Mouse (Mus musculus) skeletal muscle tissue, adult 2 months (tissue): ENCODE measurements at regions not wholly inside any gene's neighbourhood (a gene's known extent, or its start where the extent isn't known, plus 50 kb on each side); places are given as distances from the start of the nearest gene placed in this dataset.

Experiments
- DNase-seq: peaks from one replicate; pipeline ENCODE4 v3.0.0-alpha.2; 2012; ENCODE audit warnings: low read depth, low spot score

DNA sequence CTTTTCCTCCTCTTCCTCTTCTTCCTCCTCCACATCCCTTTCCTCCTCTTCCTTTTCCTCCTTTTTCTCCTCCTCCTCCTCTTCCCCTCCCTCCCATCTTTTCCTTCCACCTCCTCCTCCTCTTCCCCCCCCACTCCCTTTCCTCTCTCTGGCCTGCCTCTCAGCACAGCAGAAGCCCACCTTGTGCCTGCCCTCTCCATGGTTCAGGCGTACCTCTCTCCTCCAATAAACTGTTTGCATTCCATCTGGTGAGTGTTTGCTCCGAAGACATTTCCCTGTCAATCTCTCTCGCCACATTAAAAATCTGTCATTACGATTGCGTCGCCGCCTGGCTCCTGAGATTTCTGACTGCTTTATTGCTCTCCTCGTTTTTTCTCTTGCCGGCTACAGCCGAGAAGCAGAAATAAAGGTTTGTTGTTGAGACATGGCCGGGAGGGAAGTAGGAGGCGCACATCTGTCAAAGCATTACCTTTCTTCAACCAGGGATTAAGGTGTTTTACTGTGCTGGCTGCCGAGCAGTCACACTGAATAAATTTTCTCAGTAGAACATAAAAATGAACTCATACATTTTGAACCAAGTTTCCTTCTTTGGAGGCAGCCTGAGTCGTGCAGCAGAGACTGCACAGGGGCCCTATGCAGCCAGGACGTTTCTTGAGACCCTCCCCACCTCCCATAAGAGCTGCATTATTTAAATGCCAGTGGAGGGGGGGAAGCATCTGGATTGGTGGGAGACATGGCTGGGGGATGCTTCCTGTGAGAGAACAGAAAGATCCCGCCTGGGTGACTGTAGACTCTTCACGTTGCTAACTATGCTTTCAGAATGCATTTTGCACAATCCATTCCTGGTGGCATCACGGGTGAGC lies 376.3 kb upstream of the 3110018I06Rik start:
- no peak for DNase-seq

- DNase-seq = no peak
Observed at GRCm38 (mm10) chr12:107118364-107118763, 370.1 kb upstream of the 3110018I06Rik start.

GRCm38 (mm10) chr12:107119076-107119475 lies 369.4 kb upstream of the 3110018I06Rik start:
- DNase-seq = no peak

DNA sequence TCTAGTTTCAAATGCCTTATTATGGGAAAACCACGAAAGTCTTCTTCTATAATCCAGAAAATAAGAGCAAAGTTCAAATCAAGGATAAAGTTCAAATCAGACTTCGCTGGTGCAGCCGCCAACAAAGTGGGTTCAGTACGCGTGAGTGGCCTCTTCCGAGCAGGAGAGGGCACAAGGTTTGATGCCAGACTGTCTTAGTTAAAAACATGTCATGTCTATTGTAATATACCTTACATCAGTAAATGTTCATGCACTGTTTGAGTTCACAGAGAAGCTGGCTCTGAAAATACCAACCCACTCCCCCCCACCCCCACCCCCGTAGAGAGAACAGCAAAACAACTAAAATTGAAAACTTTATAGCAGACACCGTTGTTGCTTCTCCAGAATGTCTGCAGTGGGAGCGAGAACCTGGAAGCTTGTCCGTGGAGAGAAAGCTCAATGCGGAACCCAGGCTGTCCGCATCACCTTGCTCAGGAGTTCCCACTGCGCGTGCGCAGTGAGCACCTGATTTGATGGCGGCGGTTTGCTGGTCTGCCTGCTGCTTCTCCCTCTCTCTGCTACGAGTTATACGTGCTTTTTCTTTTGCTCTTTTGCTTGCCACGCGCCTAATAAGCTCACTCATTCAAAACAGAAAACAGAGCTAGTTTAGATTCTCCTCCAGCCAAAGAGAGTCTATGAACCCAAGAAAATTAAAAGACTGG lies 367.8 kb upstream of the 3110018I06Rik start:
- DNase-seq = no peak

GRCm38 (mm10) chr12:107121990-107122389 lies 366.4 kb upstream of the 3110018I06Rik start:
- DNase-seq = no peak

DNA sequence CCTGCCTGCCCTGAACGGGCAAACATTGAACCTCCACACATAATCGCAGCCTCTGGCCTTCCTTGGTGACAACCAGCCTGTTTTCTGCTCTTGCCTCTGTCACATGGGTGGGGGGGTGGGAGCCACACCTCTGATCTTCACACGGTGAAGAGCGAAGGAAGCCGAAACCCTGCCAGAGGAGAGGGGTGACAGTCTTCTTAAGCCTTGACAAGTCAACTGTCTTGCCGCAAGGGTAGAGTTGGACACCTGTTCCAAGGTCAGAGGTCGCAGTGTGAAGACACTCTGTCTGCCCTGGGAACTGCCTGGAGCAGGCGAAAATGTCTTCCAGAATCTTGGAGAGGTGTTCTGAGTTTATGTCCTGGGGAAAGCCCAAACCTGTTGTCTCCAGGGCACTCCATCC lies 364.8 kb upstream of the 3110018I06Rik start:
- no peak for DNase-seq

- no peak for DNase-seq
Observed at GRCm38 (mm10) chr12:107124263-107124885, 364.1 kb upstream of the 3110018I06Rik start.

DNA sequence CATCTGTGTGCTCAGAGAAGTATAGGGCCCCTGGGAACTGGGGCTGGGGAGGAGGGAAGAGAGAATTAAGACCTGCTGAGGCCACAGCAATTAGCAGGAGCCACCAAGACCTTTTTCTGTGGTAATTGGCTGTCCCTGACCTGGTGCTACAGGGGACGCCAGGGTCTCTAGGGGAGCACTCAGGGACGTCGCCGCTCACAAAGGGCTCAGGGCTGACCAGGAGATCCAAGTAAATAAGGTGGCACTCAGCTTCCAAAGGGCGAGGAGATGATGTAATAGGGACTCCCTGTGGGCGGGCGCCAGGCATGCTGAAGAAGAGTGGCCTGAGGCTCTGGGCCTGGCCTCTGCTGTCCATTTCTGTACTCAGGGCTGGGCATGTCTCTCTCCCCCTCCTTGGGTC lies 363.2 kb upstream of the 3110018I06Rik start:
- no peak for DNase-seq

GRCm38 (mm10) chr12:107126056-107126455 lies 362.4 kb upstream of the 3110018I06Rik start:
- DNase-seq = no peak

- DNase-seq = no peak
Observed at GRCm38 (mm10) chr12:107127591-107127990, 360.8 kb upstream of the 3110018I06Rik start.

- no peak for DNase-seq
Observed at GRCm38 (mm10) chr12:107129232-107129631, 359.2 kb upstream of the 3110018I06Rik start.

- no peak for DNase-seq
Observed at GRCm38 (mm10) chr12:107131351-107131750, 357.1 kb upstream of the 3110018I06Rik start.

- DNase-seq = no peak
Observed at GRCm38 (mm10) chr12:107131841-107132240, 356.6 kb upstream of the 3110018I06Rik start.

DNA sequence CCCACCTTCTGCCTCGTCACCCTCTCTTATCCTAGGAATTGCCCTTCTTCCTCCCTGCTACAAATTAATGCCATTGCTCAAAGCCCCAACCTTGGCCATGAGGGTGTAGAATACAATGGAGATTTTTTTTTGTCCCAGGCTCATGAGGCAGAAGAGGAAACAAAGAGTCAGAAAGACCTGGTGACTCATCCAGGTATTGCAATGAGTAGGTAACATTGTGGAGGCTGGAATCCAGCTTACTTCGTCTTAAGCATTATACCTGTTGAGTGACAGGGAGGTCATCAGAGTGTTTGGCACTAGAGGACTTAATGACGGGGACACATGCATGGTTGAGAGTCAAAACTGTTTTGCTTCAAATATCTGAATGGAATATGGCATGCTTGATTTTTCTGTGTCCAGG lies 355.9 kb upstream of the 3110018I06Rik start:
- no peak for DNase-seq

GRCm38 (mm10) chr12:107134353-107134752 lies 354.1 kb upstream of the 3110018I06Rik start:
- DNase-seq = no peak

- no peak for DNase-seq
Observed at GRCm38 (mm10) chr12:107138677-107139400, 349.6 kb upstream of the 3110018I06Rik start.

GRCm38 (mm10) chr12:107140957-107141595 lies 347.4 kb upstream of the 3110018I06Rik start:
- no peak for DNase-seq

- no peak for DNase-seq
Observed at GRCm38 (mm10) chr12:107142226-107142625, 346.2 kb upstream of the 3110018I06Rik start.

GRCm38 (mm10) chr12:107146608-107147121 lies 341.8 kb upstream of the 3110018I06Rik start:
- no peak for DNase-seq

DNA sequence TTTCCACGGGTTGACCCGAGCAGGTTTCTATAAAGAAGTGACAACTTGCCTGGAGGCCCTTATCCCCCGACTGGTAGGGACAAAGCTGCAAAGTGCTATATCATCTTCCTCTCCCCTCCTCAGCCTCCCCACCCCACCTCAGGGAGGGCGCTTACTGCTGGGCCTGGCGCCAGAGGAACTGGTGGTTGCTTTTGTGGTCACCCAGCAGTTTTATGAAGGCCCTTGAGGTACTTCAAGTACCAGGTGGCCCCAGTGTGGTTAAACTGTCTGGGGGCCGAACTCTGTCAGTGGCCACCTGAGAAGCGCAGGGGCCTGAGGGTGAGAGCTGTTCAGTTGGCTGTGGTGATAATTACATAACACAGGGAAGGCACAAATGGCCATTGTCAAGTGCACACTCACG lies 340.0 kb upstream of the 3110018I06Rik start:
- no peak for DNase-seq

DNA sequence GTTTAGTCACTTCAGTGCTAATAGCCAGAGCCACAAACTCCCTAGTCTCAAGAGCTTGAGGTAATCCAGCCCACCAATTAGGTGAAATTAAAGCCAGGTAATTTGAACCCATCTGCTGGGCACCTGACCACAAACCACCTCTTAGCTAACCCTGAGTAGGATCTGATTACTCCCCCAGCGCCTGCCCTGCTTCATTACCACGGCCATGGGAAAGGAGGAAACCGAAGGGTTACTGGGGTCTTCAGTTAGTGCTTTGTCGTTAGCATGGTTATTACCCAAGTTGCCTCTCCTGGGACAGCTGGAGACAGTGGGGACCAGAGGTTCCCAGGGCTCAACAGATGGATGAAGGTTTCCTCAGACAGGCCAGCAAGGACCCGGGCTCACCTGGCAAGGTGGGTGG lies 337.3 kb upstream of the 3110018I06Rik start:
- no peak for DNase-seq
